ENCODE assay signal across 18 mouse cellular contexts in genomic region chr16:65585699-65586098, GRCm38 (mm10).
"Had no signal": no experiment of that assay in that cellular context is flagged by ENCODE, and none has a peak within 500 bp of the region (broad histone marks: within the 10 kb centered on the region; RNA-seq: fewer than 3 reads in every experiment).

No protein-coding gene starts in this region.

- ATAC-seq: hindbrain, embryonic 16.5 days; hindbrain, postnatal 0 days; inflammation-experienced regulatory T-cells, adult 6 months had no signal

- DNase-seq: heart, postnatal 10 days; heart, postnatal 14 days; heart, postnatal 36 days; kidney, adult 11 months; kidney, adult 18-20 months; kidney, adult 2 months; kidney, adult 8-10 months; kidney, adult 9 months; kidney, postnatal 10 days; kidney, postnatal 14 days; kidney, postnatal 25 days; kidney, postnatal 36 days; kidney, postnatal 4 days; layer of hippocampus, adult 9-11 months; layer of hippocampus, postnatal 36 days had no signal
